Mouse (Mus musculus) spleen, adult 2 months (tissue): ENCODE measurements around the gene Rps3. TPM values are rescaled to one million over a fixed set of nuclear protein-coding genes. Genes with fewer than 3 reads are reported as not detected.

Source experiments
- DNase-seq, 2 experiments: peaks; one replicate each; pipeline versions ENCODE4 v3.0.0 to v3.0.0-alpha.2; 2012 to 2021; ENCODE audit warnings: low spot score in 2 of 2, low read depth in 1 of 2
- H3K27ac ChIP-seq: fragments of 200-500 bp; 2 replicates; pipeline ENCODE4 v1.5.1; 2012; ENCODE audit warnings: low read length, inconsistent platforms; ENCODE audit not compliant: insufficient read depth
- H3K27me3 ChIP-seq: fragments of 200-500 bp; 2 replicates; pipeline ENCODE4 v1.6.1; 2012; ENCODE audit warnings: mild to moderate bottlenecking, moderate library complexity, low read length, inconsistent platforms; ENCODE audit not compliant: control insufficient read depth, insufficient read depth
- H3K36me3 ChIP-seq: fragments of 200-500 bp; 2 replicates; pipeline ENCODE4 v1.6.1; 2012; ENCODE audit warnings: mild to moderate bottlenecking, low read length, inconsistent platforms; ENCODE audit not compliant: control insufficient read depth, insufficient read depth
- H3K4me1 ChIP-seq: fragments of 200-500 bp; 2 replicates; pipeline ENCODE4 v1.6.1; 2011; ENCODE audit warnings: inconsistent platforms; ENCODE audit not compliant: control insufficient read depth, insufficient read depth, insufficient read length
- H3K4me3 ChIP-seq: fragments of 200-500 bp; 2 replicates; pipeline ENCODE4 v1.5.1; 2011; ENCODE audit warnings: mild to moderate bottlenecking, inconsistent platforms; ENCODE audit not compliant: insufficient read depth, insufficient read length; ENCODE audit errors: extremely low read depth
- CTCF ChIP-seq: fragments of 200-500 bp; IDR thresholded peaks from 2 replicates; pipeline ENCODE4 v1.5.1; 2011; ENCODE audit warnings: mild to moderate bottlenecking, inconsistent platforms; ENCODE audit not compliant: insufficient read depth, insufficient read length, insufficient replicate concordance; ENCODE audit errors: extremely low read depth
- POLR2A ChIP-seq: fragments of 200-500 bp; IDR thresholded peaks from 2 replicates; pipeline ENCODE4 v1.6.1; 2011; ENCODE audit warnings: low read depth, low read length, inconsistent platforms
- WGBS: fragments of 180-500 bp; shearing (Covaris S2); methylation state at CpG from one replicate; pipeline ENCODE4 v1.1.7; 2018; 5-methylcytosine and 5-hydroxymethylcytosine counted together
- polyA plus RNA-seq: library from polyadenylated mRNA; depleted of rRNA; stranded (reverse); fragments of >200 nt; gene quantifications from 2 replicates; pipeline ENCODE4 v1.2.3, GENCODE M21; 2012; rRNA removed

Gene Rps3
- polyA plus RNA-seq, 1 experiment = 363 TPM

DNA sequence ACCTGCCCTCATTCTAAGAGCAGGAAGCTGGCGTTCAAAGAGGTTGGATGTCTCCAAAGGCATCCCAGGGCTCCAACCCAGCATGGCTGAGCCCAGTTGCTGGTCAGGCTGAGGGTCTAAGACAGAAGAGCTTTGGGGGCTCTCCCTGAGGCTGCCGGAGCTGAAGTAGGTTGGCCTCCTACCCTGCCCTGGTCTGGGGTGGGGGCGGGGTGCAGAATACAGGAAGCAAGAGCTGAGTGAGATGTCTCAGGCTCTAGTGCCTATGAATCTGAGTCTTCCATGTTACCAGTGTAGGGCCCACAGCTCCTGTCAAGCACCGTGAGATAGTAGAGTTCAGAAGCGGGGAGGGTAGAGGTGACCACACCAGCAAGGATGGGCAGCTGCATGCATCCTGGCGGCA lies 50.7 kb downstream of the Rps3 start:
- TF ChIP-seq CTCF = no peak
- TF ChIP-seq POLR2A = no peak
- Histone ChIP-seq H3K27me3 (no peaks in the 10 kb centered on the region), H3K36me3 (no peaks in the 10 kb centered on the region), H3K27ac (no peak overlapping the region), H3K4me1 (peaks cover 9% of the 10 kb centered on the region; the same call in 1 of the 2 replicates), H3K4me3 (no peak overlapping the region)
- DNase-seq = no peak
- WGBS = 69% methylated on average over 6 of the region's 6 CpGs

GRCm38 (mm10) chr7:99432248-99432647 lies 51.3 kb downstream of the Rps3 start:
- H3K36me3 ChIP-seq = no peaks in the 10 kb centered on the region
- no peak overlapping the region for H3K4me3 ChIP-seq
- no peak overlapping the region for H3K27ac ChIP-seq
- no peak for TF ChIP-seq CTCF
- TF ChIP-seq POLR2A = no peak
- 56% methylated on average over 14 of the region's 14 CpGs for WGBS
- no peak for DNase-seq
- no peaks in the 10 kb centered on the region for H3K27me3 ChIP-seq
- peaks cover 9% of the 10 kb centered on the region; the same call in 1 of the 2 replicates for H3K4me1 ChIP-seq

GRCm38 (mm10) chr7:99430246-99430645 lies 53.3 kb downstream of the Rps3 start:
- TF ChIP-seq POLR2A = no peak
- TF ChIP-seq CTCF = no peak
- Histone ChIP-seq H3K27ac (no peak overlapping the region), H3K36me3 (no peaks in the 10 kb centered on the region), H3K27me3 (no peaks in the 10 kb centered on the region), H3K4me3 (no peak overlapping the region), H3K4me1 (peaks cover 9% of the 10 kb centered on the region; the same call in 1 of the 2 replicates)
- 91% methylated on average over 11 of the region's 11 CpGs for WGBS
- DNase-seq = no peak

DNA sequence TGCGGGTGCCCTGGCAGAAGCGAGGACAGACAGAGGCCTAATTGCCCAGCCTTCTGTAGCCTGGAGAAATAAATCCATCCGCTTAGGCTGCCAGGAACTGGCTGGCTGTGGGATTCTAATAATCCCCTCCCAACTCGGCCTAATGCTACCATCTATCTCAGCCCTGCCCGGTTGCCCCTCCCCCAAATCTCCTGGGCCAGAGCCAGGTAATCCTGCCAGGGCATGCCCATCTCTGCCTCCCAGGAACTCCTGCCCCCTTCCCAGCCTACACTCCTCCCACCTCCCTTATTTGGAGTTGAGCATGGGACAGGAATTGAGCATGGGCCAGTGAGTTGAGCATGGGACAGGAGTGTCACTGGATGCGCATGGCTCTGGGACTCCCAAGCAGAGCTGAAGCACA lies 53.8 kb downstream of the Rps3 start:
- Histone ChIP-seq H3K4me3 (no peak overlapping the region), H3K36me3 (no peaks in the 10 kb centered on the region), H3K27ac (no peak overlapping the region), H3K27me3 (no peaks in the 10 kb centered on the region), H3K4me1 (peaks cover 5% of the 10 kb centered on the region; the same call in 1 of the 2 replicates)
- DNase-seq = no peak
- TF ChIP-seq CTCF (no peak), POLR2A (no peak)
- 86% methylated on average over 6 of the region's 6 CpGs for WGBS

DNA sequence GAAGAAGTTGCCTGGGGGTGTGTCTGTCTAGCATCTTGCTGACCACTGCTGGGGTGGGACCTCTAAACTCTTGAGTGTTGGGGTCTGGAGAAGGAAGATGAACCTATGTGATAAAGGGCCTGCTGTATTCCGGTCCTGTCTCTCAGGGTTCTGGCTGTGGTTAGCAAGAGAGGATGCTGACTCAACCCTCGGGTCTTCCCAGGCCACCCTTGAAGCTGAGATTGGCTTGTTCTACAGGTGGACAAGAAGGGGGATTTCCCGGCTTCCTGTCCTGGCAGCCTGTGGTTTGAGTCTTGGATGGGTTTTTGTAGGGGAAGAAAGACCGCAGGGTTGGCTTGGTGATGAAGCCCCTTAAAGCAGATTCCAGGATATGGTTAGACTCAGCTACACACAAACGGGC lies 54.7 kb downstream of the Rps3 start:
- no peaks in the 10 kb centered on the region for H3K36me3 ChIP-seq
- WGBS = 23% methylated on average over 5 of the region's 5 CpGs
- no peak overlapping the region for H3K4me3 ChIP-seq
- no peaks in the 10 kb centered on the region for H3K27me3 ChIP-seq
- TF ChIP-seq POLR2A = no peak
- TF ChIP-seq CTCF = no peak
- DNase-seq = no peak
- peaks cover 4% of the 10 kb centered on the region; the same call in 1 of the 2 replicates for H3K4me1 ChIP-seq
- no peak overlapping the region for H3K27ac ChIP-seq

DNA sequence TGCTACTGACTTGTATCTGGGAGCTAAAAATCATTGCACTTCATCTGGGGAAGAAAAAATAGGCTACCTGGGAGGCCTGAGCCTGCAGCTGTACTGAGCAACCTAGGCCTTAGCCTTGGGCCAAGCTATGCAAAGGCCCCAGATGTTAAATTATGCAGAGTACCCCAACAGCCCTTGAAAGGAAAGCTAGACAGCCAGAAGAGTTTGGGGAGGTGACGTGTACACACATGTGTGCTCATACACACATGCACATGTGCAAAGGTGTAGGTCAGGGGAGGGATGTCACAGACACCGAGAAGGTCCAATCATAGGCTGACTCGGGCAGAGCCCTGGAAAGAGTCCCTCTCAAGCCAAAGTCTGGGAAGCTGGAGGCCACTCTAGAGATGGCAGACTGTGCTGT lies 55.6 kb downstream of the Rps3 start:
- Histone ChIP-seq H3K36me3 (no peaks in the 10 kb centered on the region), H3K4me3 (no peak overlapping the region), H3K27ac (no peak overlapping the region), H3K4me1 (peaks cover 4% of the 10 kb centered on the region; the same call in 1 of the 2 replicates), H3K27me3 (no peaks in the 10 kb centered on the region)
- WGBS = 90% methylated on average over 3 of the region's 3 CpGs
- DNase-seq = no peak
- TF ChIP-seq POLR2A (no peak), CTCF (no peak)

Other genes starting within 250 kb of the Rps3 start
- 0.21 and 0.47 TPM in 2 replicates for gene Mogat2, start 245.1 kb downstream of the Rps3 start, polyA plus RNA-seq
- gene Map6, start 216.3 kb downstream of the Rps3 start, polyA plus RNA-seq = 0.39 and 0.65 TPM in 2 replicates
- gene Serpinh1, start 130.5 kb downstream of the Rps3 start, polyA plus RNA-seq = 69.3 and 84.2 TPM in 2 replicates
- 12.0 and 14.8 TPM in 2 replicates for gene Gdpd5, start 102.3 kb downstream of the Rps3 start, polyA plus RNA-seq
- gene Klhl35, start 17.7 kb downstream of the Rps3 start, polyA plus RNA-seq = 1.3 and 2.6 TPM in 2 replicates
- gene Arrb1, start 51.7 kb upstream of the Rps3 start, polyA plus RNA-seq = 64.6 and 66.0 TPM in 2 replicates
- 5.5 and 9.1 TPM in 2 replicates for gene Tpbgl, start 143.4 kb upstream of the Rps3 start, polyA plus RNA-seq
- gene Slco2b1, start 227.6 kb upstream of the Rps3 start, polyA plus RNA-seq = 39.1 and 45.7 TPM in 2 replicates
- 0.15 TPM in 1 of 2 replicates, not detected in the other for gene Olfr520, start 246.5 kb upstream of the Rps3 start, polyA plus RNA-seq